Mouse (Mus musculus) embryonic facial prominence, embryonic 14.5 days (tissue): ENCODE measurements around the gene Ccdc163. TPM values are rescaled to one million over a fixed set of nuclear protein-coding genes. Genes with fewer than 3 reads are reported as not detected.

Source experiments
- ATAC-seq: fragments of 200-750 bp; cut with Nextera tagmentation; 2 replicates; pipeline ENCODE4 v1.8.0; 2017; ENCODE audit warnings: low read depth, moderate number of reproducible peaks, moderate TSS enrichment
- DNase-seq: peaks from one replicate; pipeline ENCODE4 v3.0.0-alpha.2; 2015; ENCODE audit warnings: low spot score
- H3K27ac ChIP-seq: fragments of 300-500 bp; sonication (generic); replicated peaks from 2 replicates; pipeline ENCODE4 v1.5.1; 2014; ENCODE audit warnings: low read depth, mild to moderate bottlenecking, low read length, moderate library complexity
- H3K27me3 ChIP-seq: fragments of 300-500 bp; sonication (generic); replicated peaks from 2 replicates; pipeline ENCODE4 v1.6.1; 2014; ENCODE audit warnings: low read length; ENCODE audit not compliant: control insufficient read depth, insufficient read depth
- H3K36me3 ChIP-seq: fragments of 300-500 bp; sonication (generic); 2 replicates; pipeline ENCODE4 v1.6.1; 2014; ENCODE audit warnings: low read length, mixed read lengths; ENCODE audit not compliant: control insufficient read depth, insufficient read depth
- H3K4me1 ChIP-seq: fragments of 300-500 bp; sonication (generic); 2 replicates; pipeline ENCODE4 v1.6.1; 2014; ENCODE audit warnings: antibody characterized with exemption, low read length; ENCODE audit not compliant: control insufficient read depth, insufficient read depth
- H3K4me2 ChIP-seq: fragments of 300-500 bp; sonication (generic); 2 replicates; pipeline ENCODE4 v1.6.1; 2014; ENCODE audit warnings: low read depth, mild to moderate bottlenecking, low read length, moderate library complexity, mixed read lengths
- H3K4me3 ChIP-seq: fragments of 300-500 bp; sonication (generic); 2 replicates; pipeline ENCODE4 v1.5.1; 2014; ENCODE audit warnings: low read depth, mild to moderate bottlenecking, low read length
- H3K9ac ChIP-seq: fragments of 300-500 bp; sonication (generic); 2 replicates; pipeline ENCODE4 v1.6.1; 2014; ENCODE audit warnings: low read depth, mild to moderate bottlenecking, low read length, moderate library complexity, mixed read lengths
- H3K9me3 ChIP-seq: fragments of 300-500 bp; sonication (generic); 2 replicates; pipeline ENCODE4 v1.6.1; 2016; ENCODE audit warnings: low read length; ENCODE audit not compliant: control insufficient read depth
- WGBS: fragments of 180-500 bp; shearing (Covaris S2); extraction: QIAGEN DNeasy Blood & Tissue Kit; methylation state at CpG from one replicate; pipeline ENCODE4 v1.1.7; 2014; 5-methylcytosine and 5-hydroxymethylcytosine counted together
- polyA plus RNA-seq: library from polyadenylated mRNA; unstranded; fragments of >200 nt; fragmentation: Nextera tagmentation; extraction: Ambion mirVana; gene quantifications from 2 replicates; pipeline ENCODE4 v1.2.1, GENCODE M21; 2014

The Ccdc163 gene
- polyA plus RNA-seq, 1 experiment from 2014 or later, result 24.8 TPM

GRCm38 (mm10) chr4:116769060-116769459 is 60.8 kb downstream of the Ccdc163 start:
- H3K4me2 ChIP-seq, result no peak overlapping the region
- H3K27me3 ChIP-seq, result no peaks in the 10 kb centered on the region
- H3K4me1 ChIP-seq, result no peaks in the 10 kb centered on the region
- no peak overlapping the region for H3K4me3 ChIP-seq
- ATAC-seq (no peak), DNase-seq (no peak)
- H3K9me3 ChIP-seq, result no peaks in the 10 kb centered on the region
- H3K27ac ChIP-seq, result no peak overlapping the region
- no peaks in the 10 kb centered on the region for H3K36me3 ChIP-seq
- H3K9ac ChIP-seq, result no peak overlapping the region

- 88% methylated on average over 5 of the region's 5 CpGs for WGBS
- H3K4me2 ChIP-seq, result no peak overlapping the region
- ATAC-seq, result no peak
- DNase-seq, result no peak
- no peaks in the 10 kb centered on the region for H3K36me3 ChIP-seq
- no peak overlapping the region for H3K4me3 ChIP-seq
- no peaks in the 10 kb centered on the region for H3K9me3 ChIP-seq
- H3K9ac ChIP-seq, result no peak overlapping the region
- no peak overlapping the region for H3K27ac ChIP-seq
- no peaks in the 10 kb centered on the region for H3K4me1 ChIP-seq
- H3K27me3 ChIP-seq, result no peaks in the 10 kb centered on the region
Observed at GRCm38 (mm10) chr4:116776391-116776790, 68.1 kb downstream of the Ccdc163 start.

GRCm38 (mm10) chr4:116777079-116777478 is 68.8 kb downstream of the Ccdc163 start:
- Histone ChIP-seq H3K4me1 (no peaks in the 10 kb centered on the region), H3K27ac (no peak overlapping the region), H3K9ac (no peak overlapping the region), H3K4me2 (no peak overlapping the region), H3K4me3 (no peak overlapping the region), H3K36me3 (no peaks in the 10 kb centered on the region), H3K9me3 (no peaks in the 10 kb centered on the region), H3K27me3 (no peaks in the 10 kb centered on the region)
- WGBS, result 83% methylated on average over 3 of the region's 3 CpGs
- no peak for ATAC-seq
- no peak for DNase-seq

GRCm38 (mm10) chr4:116780541-116780940 is 72.2 kb downstream of the Ccdc163 start:
- Histone ChIP-seq H3K9me3 (no peaks in the 10 kb centered on the region), H3K4me2 (no peak overlapping the region), H3K9ac (no peak overlapping the region), H3K4me3 (no peak overlapping the region), H3K4me1 (no peaks in the 10 kb centered on the region), H3K27me3 (no peaks in the 10 kb centered on the region), H3K27ac (no peak overlapping the region), H3K36me3 (no peaks in the 10 kb centered on the region)
- 78% methylated on average over 2 of the region's 2 CpGs for WGBS
- ATAC-seq, result no peak
- DNase-seq, result no peak

GRCm38 (mm10) chr4:116781366-116781765 is 73.1 kb downstream of the Ccdc163 start:
- no peak for ATAC-seq
- Histone ChIP-seq H3K27ac (no peak overlapping the region), H3K27me3 (no peaks in the 10 kb centered on the region), H3K9ac (no peak overlapping the region), H3K4me3 (no peak overlapping the region), H3K4me1 (no peaks in the 10 kb centered on the region), H3K9me3 (0 out of 2 replicates have a peak, but pooled peaks cover under 1% of the 10 kb centered on the region), H3K36me3 (no peaks in the 10 kb centered on the region), H3K4me2 (no peak overlapping the region)
- DNase-seq, result no peak
- 39% methylated on average over 2 of the region's 2 CpGs for WGBS

- Histone ChIP-seq H3K9ac (no peak overlapping the region), H3K4me3 (no peak overlapping the region), H3K27ac (no peak overlapping the region), H3K36me3 (no peaks in the 10 kb centered on the region), H3K4me1 (no peaks in the 10 kb centered on the region), H3K4me2 (no peak overlapping the region), H3K9me3 (0 out of 2 replicates have a peak, but pooled peaks cover 3% of the 10 kb centered on the region), H3K27me3 (no peaks in the 10 kb centered on the region)
- ATAC-seq, result no peak; the same call in 1 of the 2 replicates
- 28% methylated on average over 8 of the region's 8 CpGs for WGBS
- peak; percentile 30 for DNase-seq
Observed at GRCm38 (mm10) chr4:116782171-116782570, 73.9 kb downstream of the Ccdc163 start.

GRCm38 (mm10) chr4:116786587-116786986 is 78.3 kb downstream of the Ccdc163 start:
- Histone ChIP-seq H3K36me3 (no peaks in the 10 kb centered on the region), H3K27ac (no peak overlapping the region), H3K9me3 (0 out of 2 replicates have a peak, but pooled peaks cover 3% of the 10 kb centered on the region), H3K4me1 (no peaks in the 10 kb centered on the region), H3K4me2 (no peak overlapping the region), H3K4me3 (no peak overlapping the region), H3K27me3 (no peaks in the 10 kb centered on the region), H3K9ac (no peak overlapping the region)
- DNase-seq (no peak), ATAC-seq (no peak)
- WGBS, result 90% methylated on average over 1 of the region's 1 CpGs

- DNase-seq (peak; percentile 72), ATAC-seq (peak; percentile 30; the same call in 1 of the 2 replicates)
- peak overlapping the region; percentile 53 for H3K27ac ChIP-seq
- H3K4me2 ChIP-seq, result peak overlapping the region; percentile 43
- H3K36me3 ChIP-seq, result 0 out of 2 replicates have a peak, but pooled peaks cover 2% of the 10 kb centered on the region
- H3K4me1 ChIP-seq, result no peaks in the 10 kb centered on the region
- no peaks in the 10 kb centered on the region for H3K27me3 ChIP-seq
- H3K4me3 ChIP-seq, result no peak overlapping the region
- no peak overlapping the region for H3K9ac ChIP-seq
- H3K9me3 ChIP-seq, result 0 out of 2 replicates have a peak, but pooled peaks cover 3% of the 10 kb centered on the region
- 26% methylated on average over 7 of the region's 7 CpGs for WGBS
Observed at GRCm38 (mm10) chr4:116787985-116788760, 79.9 kb downstream of the Ccdc163 start.

- Histone ChIP-seq H3K4me3 (no peak overlapping the region), H3K27ac (peak overlapping the region; percentile 53; the same call in 1 of the 2 replicates), H3K9ac (no peak overlapping the region), H3K36me3 (0 out of 2 replicates have a peak, but pooled peaks cover 4% of the 10 kb centered on the region), H3K4me1 (no peaks in the 10 kb centered on the region), H3K9me3 (0 out of 2 replicates have a peak, but pooled peaks cover 3% of the 10 kb centered on the region), H3K4me2 (peak overlapping the region; percentile 43), H3K27me3 (no peaks in the 10 kb centered on the region)
- DNase-seq, result peak; percentile 96
- WGBS, result 2% methylated on average over 3 of the region's 3 CpGs
- peak; percentile 87 for ATAC-seq
Observed at GRCm38 (mm10) chr4:116788956-116789355, 80.6 kb downstream of the Ccdc163 start.
